Mouse (Mus musculus) embryonic facial prominence, embryonic 10.5 days (tissue): ENCODE measurements around the gene Dync2h1. TPM values are rescaled to one million over a fixed set of nuclear protein-coding genes. Genes with fewer than 3 reads are reported as not detected.
"Not testable (repeated sequence)": the region's sequence is repeated elsewhere in the genome, so short reads cannot be mapped to it uniquely, and the experiment has no call there.

Experiments
- DNase-seq: peaks from one replicate; pipeline ENCODE4 v3.0.0-alpha.2; 2017; ENCODE audit warnings: low spot score
- H3K27ac ChIP-seq: fragments of 300-500 bp; sonication (generic); replicated peaks from 2 replicates; pipeline ENCODE4 v1.5.1; 2016; ENCODE audit warnings: mild to moderate bottlenecking
- H3K27me3 ChIP-seq: fragments of 300-500 bp; sonication (generic); replicated peaks from 2 replicates; pipeline ENCODE4 v1.6.1; 2016; ENCODE audit warnings: low read depth, mild to moderate bottlenecking; ENCODE audit not compliant: poor library complexity, severe bottlenecking
- H3K36me3 ChIP-seq: fragments of 300-500 bp; sonication (generic); replicated peaks from 2 replicates; pipeline ENCODE4 v1.6.1; 2016; ENCODE audit warnings: mild to moderate bottlenecking, moderate library complexity
- H3K4me1 ChIP-seq: fragments of 300-500 bp; sonication (generic); 2 replicates; pipeline ENCODE4 v1.6.1; 2016
- H3K4me3 ChIP-seq: fragments of 300-500 bp; sonication (generic); 2 replicates; pipeline ENCODE4 v1.5.1; 2016; ENCODE audit warnings: mild to moderate bottlenecking, moderate library complexity
- H3K9me3 ChIP-seq: fragments of 300-500 bp; sonication (generic); 2 replicates; pipeline ENCODE4 v1.6.1; 2016; ENCODE audit warnings: mild to moderate bottlenecking
- WGBS: fragments of 180-500 bp; shearing (Covaris S2); methylation state at CpG from one replicate; pipeline ENCODE4 v1.1.7; 2016; 5-methylcytosine and 5-hydroxymethylcytosine counted together
- polyA plus RNA-seq: library from polyadenylated mRNA; unstranded; fragments of >200 nt; fragmentation: Nextera tagmentation; extraction: Ambion mirVana; gene quantifications from 2 replicates; pipeline ENCODE4 v1.2.1, GENCODE M21; 2016

The Dync2h1 gene
- 22.6 and 23.2 TPM in 2 replicates for polyA plus RNA-seq

GRCm38 (mm10) chr9:7184172-7184896 lies at the start of gene Dync2h1, which contains the start of gene Dcun1d5:
TSS of gene Dync2h1 (minus strand) at chr9:7184446.
TSS of gene Dcun1d5 (plus strand) at chr9:7184520.
- peak within 1 kb of the TSS; percentile 96 for H3K4me3 ChIP-seq
- H3K27ac ChIP-seq: peak within 1 kb of the TSS; percentile 91
- H3K27me3 ChIP-seq: no peaks in the 10 kb centered on the region
- peaks cover 22% of the 10 kb centered on the region for H3K4me1 ChIP-seq
- peaks cover 29% of the 10 kb centered on the region for H3K36me3 ChIP-seq
- DNase-seq: peak; percentile 93
- under 1% methylated on average over 62 of the region's 62 CpGs for WGBS
- no peaks in the 10 kb centered on the region for H3K9me3 ChIP-seq

GRCm38 (mm10) chr9:7221460-7221859 lies 37.2 kb upstream of the Dync2h1 start:
- H3K27me3 ChIP-seq: no peaks in the 10 kb centered on the region
- 85% methylated on average over 7 of the region's 7 CpGs for WGBS
- H3K4me3 ChIP-seq: no peak overlapping the region
- no peaks in the 10 kb centered on the region for H3K9me3 ChIP-seq
- H3K36me3 ChIP-seq: peaks cover 4% of the 10 kb centered on the region
- no peaks in the 10 kb centered on the region for H3K4me1 ChIP-seq
- DNase-seq: no peak
- H3K27ac ChIP-seq: no peak overlapping the region

GRCm38 (mm10) chr9:7221024-7221423 lies 36.8 kb upstream of the Dync2h1 start:
- WGBS: 89% methylated on average over 5 of the region's 5 CpGs

GRCm38 (mm10) chr9:7216240-7216639 lies 32.0 kb upstream of the Dync2h1 start:
- WGBS: 47% methylated on average over 2 of the region's 2 CpGs
- Histone ChIP-seq H3K4me1 (no peaks in the 10 kb centered on the region), H3K9me3 (no peaks in the 10 kb centered on the region), H3K27me3 (no peaks in the 10 kb centered on the region), H3K36me3 (peaks cover 22% of the 10 kb centered on the region), H3K4me3 (no peak overlapping the region), H3K27ac (no peak overlapping the region)
- no peak for DNase-seq

More at GRCm38 (mm10) chr9:7221024-7221423, 36.8 kb upstream of the Dync2h1 start:
- no peaks in the 10 kb centered on the region for H3K27me3 ChIP-seq
- DNase-seq: no peak
- no peaks in the 10 kb centered on the region for H3K9me3 ChIP-seq
- H3K4me3 ChIP-seq: no peak overlapping the region
- H3K27ac ChIP-seq: no peak overlapping the region
- no peaks in the 10 kb centered on the region for H3K4me1 ChIP-seq
- H3K36me3 ChIP-seq: peaks cover 4% of the 10 kb centered on the region

GRCm38 (mm10) chr9:7190694-7191093 lies 6.4 kb upstream of the Dync2h1 start:
- H3K36me3 ChIP-seq: peaks cover 33% of the 10 kb centered on the region
- H3K27ac ChIP-seq, DNase-seq, H3K9me3 ChIP-seq, H3K4me3 ChIP-seq, H3K27me3 ChIP-seq: not testable (repeated sequence)
- peaks cover 10% of the 10 kb centered on the region for H3K4me1 ChIP-seq
- 95% methylated on average over 3 of the region's 3 CpGs for WGBS

GRCm38 (mm10) chr9:7184897-7185291 lies 648 bp upstream of the Dync2h1 start:
- Histone ChIP-seq H3K27me3 (no peaks in the 10 kb centered on the region), H3K36me3 (peaks cover 34% of the 10 kb centered on the region), H3K4me1 (peaks cover 22% of the 10 kb centered on the region), H3K9me3 (no peaks in the 10 kb centered on the region), H3K4me3 (peak overlapping the region; percentile 96), H3K27ac (peak overlapping the region; percentile 91)
- under 1% methylated on average over 31 of the region's 31 CpGs for WGBS
- no peak for DNase-seq

GRCm38 (mm10) chr9:7176618-7177610 lies 7.3 kb downstream of the Dync2h1 start:
- peak overlapping the region; percentile 82 for H3K27ac ChIP-seq
- 10% methylated on average over 41 of the region's 41 CpGs for WGBS

GRCm38 (mm10) chr9:7173756-7174155 lies 10.5 kb downstream of the Dync2h1 start:
- Histone ChIP-seq H3K4me3 (no peak overlapping the region), H3K27me3 (no peaks in the 10 kb centered on the region), H3K36me3 (peaks cover 43% of the 10 kb centered on the region), H3K9me3 (no peaks in the 10 kb centered on the region), H3K4me1 (peaks cover 13% of the 10 kb centered on the region), H3K27ac (no peak overlapping the region)
- 93% methylated on average over 1 of the region's 1 CpGs for WGBS
- DNase-seq: no peak

More at GRCm38 (mm10) chr9:7176618-7177610, 7.3 kb downstream of the Dync2h1 start:
- Histone ChIP-seq H3K4me3 (peak overlapping the region; percentile 73), H3K36me3 (peaks cover 37% of the 10 kb centered on the region), H3K9me3 (no peaks in the 10 kb centered on the region), H3K27me3 (no peaks in the 10 kb centered on the region), H3K4me1 (peaks cover 13% of the 10 kb centered on the region)
- DNase-seq: peak; percentile 92

GRCm38 (mm10) chr9:7167339-7167998 lies 16.8 kb downstream of the Dync2h1 start:
- WGBS: 87% methylated on average over 6 of the region's 6 CpGs
- Histone ChIP-seq H3K36me3 (peaks cover 66% of the 10 kb centered on the region), H3K9me3 (no peaks in the 10 kb centered on the region), H3K4me3 (no peak overlapping the region), H3K27me3 (no peaks in the 10 kb centered on the region), H3K27ac (no peak overlapping the region), H3K4me1 (no peaks in the 10 kb centered on the region)
- DNase-seq: no peak

- Histone ChIP-seq H3K36me3 (peaks cover 73% of the 10 kb centered on the region), H3K27ac (no peak overlapping the region), H3K4me3 (no peak overlapping the region), H3K9me3 (no peaks in the 10 kb centered on the region), H3K27me3 (no peaks in the 10 kb centered on the region), H3K4me1 (no peaks in the 10 kb centered on the region)
- DNase-seq: peak; percentile 53
- WGBS: 60% methylated on average over 5 of the region's 5 CpGs
These were observed 23.6 kb downstream of the Dync2h1 start for GRCm38 (mm10) chr9:7160688-7161087.

- Histone ChIP-seq H3K4me3 (no peak overlapping the region), H3K36me3 (peaks cover 74% of the 10 kb centered on the region), H3K27me3 (no peaks in the 10 kb centered on the region), H3K27ac (no peak overlapping the region), H3K4me1 (no peaks in the 10 kb centered on the region), H3K9me3 (no peaks in the 10 kb centered on the region)
- no peak for DNase-seq
- 65% methylated on average over 3 of the region's 3 CpGs for WGBS
These were observed 24.5 kb downstream of the Dync2h1 start for GRCm38 (mm10) chr9:7159718-7160117.

- no peaks in the 10 kb centered on the region for H3K4me1 ChIP-seq
- no peaks in the 10 kb centered on the region for H3K9me3 ChIP-seq
- no peak for DNase-seq
- no peak overlapping the region for H3K4me3 ChIP-seq
- H3K27ac ChIP-seq: no peak overlapping the region
- peaks cover 72% of the 10 kb centered on the region for H3K36me3 ChIP-seq
- 93% methylated on average over 7 of the region's 7 CpGs for WGBS
- no peaks in the 10 kb centered on the region for H3K27me3 ChIP-seq
These were observed 25.6 kb downstream of the Dync2h1 start for GRCm38 (mm10) chr9:7158605-7159004.
